Mouse (Mus musculus) kidney, postnatal 14 days (tissue): Measurements from ENCODE around the gene Naa15.

Source experiments
- DNase-seq: peaks from one replicate; pipeline ENCODE4 v3.0.0; 2022; ENCODE audit warnings: mixed read lengths

The Naa15 gene

DNA sequence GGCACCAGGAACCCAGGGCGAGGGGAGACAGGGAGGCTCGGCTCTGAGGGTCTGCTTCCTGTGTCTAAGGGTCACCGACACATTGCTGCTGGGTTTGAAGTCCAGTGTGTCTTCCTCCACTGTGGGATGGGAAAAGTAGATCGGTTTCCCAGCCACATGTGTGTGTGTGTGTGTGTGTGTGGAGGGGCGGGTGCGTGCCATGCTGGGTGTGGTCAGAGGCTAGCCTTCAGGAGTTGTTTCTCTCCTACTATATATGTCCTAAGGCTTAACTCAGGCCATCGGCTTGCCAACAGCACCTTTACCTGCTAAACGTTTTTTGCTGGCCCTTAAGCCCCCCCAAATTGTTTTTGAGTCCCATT is 103.8 kb downstream of the Naa15 start:
- DNase-seq, result no peak

DNA sequence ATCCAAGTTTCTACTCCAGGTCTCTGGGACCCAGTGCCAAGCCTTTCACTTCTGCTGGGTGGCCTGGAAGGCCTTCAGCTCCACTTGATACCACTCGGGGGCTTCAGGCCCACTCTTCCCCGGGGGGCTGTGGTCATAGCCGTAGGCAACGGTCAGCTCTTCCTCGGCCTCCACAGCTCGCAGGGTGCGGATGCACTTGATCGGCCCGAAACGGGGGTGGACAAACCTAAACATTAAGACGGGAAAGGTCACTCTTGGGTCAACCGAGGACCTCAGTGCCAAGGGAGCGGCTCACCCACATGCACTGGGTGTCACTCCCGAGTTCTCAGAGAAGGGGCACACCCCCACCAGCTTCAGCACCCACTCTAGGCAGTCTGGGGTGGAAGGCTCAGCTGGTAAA is 106.3 kb downstream of the Naa15 start:
- DNase-seq, result no peak

DNA sequence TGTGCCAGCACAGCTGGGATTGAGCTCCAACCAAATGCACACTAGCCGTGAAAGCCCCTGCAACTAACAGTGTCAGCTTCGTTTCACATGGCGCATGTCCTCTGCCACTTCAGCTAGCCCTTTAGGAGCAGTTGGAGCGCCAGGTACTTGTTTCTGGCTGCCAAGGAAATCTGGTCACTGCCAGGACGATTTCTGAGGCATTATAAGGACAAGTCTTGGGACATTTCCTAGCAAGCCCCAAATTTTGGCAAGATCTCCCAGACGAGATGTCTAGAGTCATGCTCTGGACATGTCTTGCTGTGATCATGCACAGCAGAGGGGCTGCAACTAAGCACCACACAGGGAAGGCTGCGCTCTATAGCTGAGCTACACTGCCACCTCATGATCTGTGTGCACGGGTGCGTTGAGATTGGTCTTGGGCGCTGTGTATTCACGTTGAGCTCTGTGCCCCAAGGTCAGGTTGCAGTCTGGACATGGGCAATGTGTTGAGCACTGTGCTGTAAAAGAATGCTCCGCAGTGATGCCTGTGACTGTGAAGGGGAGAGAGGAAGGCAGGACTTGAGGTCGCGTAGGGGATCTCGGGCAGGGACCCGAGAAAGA is 110.3 kb downstream of the Naa15 start:
- DNase-seq, result no peak
